Mouse (Mus musculus): ENCODE measurements around the gene Gm43517. TPM values are rescaled to one million over a fixed set of nuclear protein-coding genes. Genes with fewer than 3 reads are reported as not detected.

Gene Gm43517
- polyA plus RNA-seq, 1 experiment, result not detected

GRCm38 (mm10) chr12:49383521-49384133 lies 1.3 kb upstream of the Gm43517 start:
- DNase-seq, result no peak
- no peaks in the 10 kb centered on the region for H3K4me1 ChIP-seq (ENCODE audit: control insufficient read depth, insufficient read depth, low read length)
- TF ChIP-seq POLR2A (IDR thresholded peaks at IDR 0.05; ENCODE audit: borderline replicate concordance, extremely low read depth, low read depth, low read length) (no peak), CTCF (IDR thresholded peaks at IDR 0.05; ENCODE audit: insufficient read depth, low read length) (no peak)
- 2% methylated on average over 55 of the region's 67 CpGs for WGBS
- H3K4me3 ChIP-seq (replicated peaks; ENCODE audit: extremely low read depth, low read depth, low read length), result no peak overlapping the region

GRCm38 (mm10) chr12:49384295-49384875 lies 589 bp upstream of the Gm43517 start:
- no peak overlapping the region for H3K4me3 ChIP-seq (replicated peaks; ENCODE audit: extremely low read depth, low read depth, low read length)
- H3K4me1 ChIP-seq (ENCODE audit: control insufficient read depth, insufficient read depth, low read length), result no peaks in the 10 kb centered on the region
- TF ChIP-seq CTCF (IDR thresholded peaks at IDR 0.05; ENCODE audit: insufficient read depth, low read length) (no peak), POLR2A (IDR thresholded peaks at IDR 0.05; ENCODE audit: borderline replicate concordance, extremely low read depth, low read depth, low read length) (no peak)
- no peak for DNase-seq
- 3% methylated on average over 54 of the region's 66 CpGs for WGBS

GRCm38 (mm10) chr12:49385631-49385990 lies 637 bp downstream of the Gm43517 start:
- no peak for TF ChIP-seq POLR2A (IDR thresholded peaks at IDR 0.05; ENCODE audit: borderline replicate concordance, extremely low read depth, low read depth, low read length)
- no peak for TF ChIP-seq CTCF (IDR thresholded peaks at IDR 0.05; ENCODE audit: insufficient read depth, low read length)
- H3K4me3 ChIP-seq (replicated peaks; ENCODE audit: extremely low read depth, low read depth, low read length), result no peak overlapping the region

GRCm38 (mm10) chr12:49386081-49386805 lies 1.3 kb downstream of the Gm43517 start:
- no peak for DNase-seq
- H3K4me3 ChIP-seq (replicated peaks; ENCODE audit: extremely low read depth, low read depth, low read length), result no peak overlapping the region
- 19% methylated on average over 10 of the region's 10 CpGs for WGBS
- no peaks in the 10 kb centered on the region for H3K4me1 ChIP-seq (ENCODE audit: control insufficient read depth, insufficient read depth, low read length)
- TF ChIP-seq CTCF (IDR thresholded peaks at IDR 0.05; ENCODE audit: insufficient read depth, low read length) (no peak), POLR2A (IDR thresholded peaks at IDR 0.05; ENCODE audit: borderline replicate concordance, extremely low read depth, low read depth, low read length) (no peak)

More at GRCm38 (mm10) chr12:49385631-49385990, 637 bp downstream of the Gm43517 start:
- no peak for DNase-seq
- WGBS, result 6% methylated on average over 23 of the region's 23 CpGs
- H3K4me1 ChIP-seq (ENCODE audit: control insufficient read depth, insufficient read depth, low read length), result no peaks in the 10 kb centered on the region

GRCm38 (mm10) chr12:49387856-49388598 lies 3.1 kb downstream of the Gm43517 start:
- no peak for DNase-seq
- no peak overlapping the region for H3K4me3 ChIP-seq (replicated peaks; ENCODE audit: extremely low read depth, low read depth, low read length)
- TF ChIP-seq POLR2A (IDR thresholded peaks at IDR 0.05; ENCODE audit: borderline replicate concordance, extremely low read depth, low read depth, low read length) (no peak), CTCF (IDR thresholded peaks at IDR 0.05; ENCODE audit: insufficient read depth, low read length) (no peak)
- H3K4me1 ChIP-seq (ENCODE audit: control insufficient read depth, insufficient read depth, low read length), result no peaks in the 10 kb centered on the region
- 31% methylated on average over 2 of the region's 2 CpGs for WGBS

GRCm38 (mm10) chr12:49389666-49390065 lies 4.7 kb downstream of the Gm43517 start:
- Histone ChIP-seq H3K4me1 (ENCODE audit: control insufficient read depth, insufficient read depth, low read length) (no peaks in the 10 kb centered on the region), H3K4me3 (replicated peaks; ENCODE audit: extremely low read depth, low read depth, low read length) (no peak overlapping the region)
- WGBS, result 10% methylated on average over 5 of the region's 5 CpGs
- TF ChIP-seq CTCF (IDR thresholded peaks at IDR 0.05; ENCODE audit: insufficient read depth, low read length) (no peak), POLR2A (IDR thresholded peaks at IDR 0.05; ENCODE audit: borderline replicate concordance, extremely low read depth, low read depth, low read length) (no peak)
- DNase-seq, result no peak

GRCm38 (mm10) chr12:49390257-49390656 lies 5.3 kb downstream of the Gm43517 start:
- 11% methylated on average over 13 of the region's 13 CpGs for whole genome bisulfite sequencing
- H3K4me3 ChIP-seq (replicated peaks; ENCODE audit: extremely low read depth, low read depth, low read length), result no peak overlapping the region
- no peak for DNase-seq
- TF ChIP-seq CTCF (IDR thresholded peaks at IDR 0.05; ENCODE audit: insufficient read depth, low read length), result no peak
- TF ChIP-seq POLR2A (IDR thresholded peaks at IDR 0.05; ENCODE audit: borderline replicate concordance, extremely low read depth, low read depth, low read length), result no peak
- no peaks in the 10 kb centered on the region for H3K4me1 ChIP-seq (ENCODE audit: control insufficient read depth, insufficient read depth, low read length)

- WGBS, result 6% methylated on average over 9 of the region's 9 CpGs
- no peak for DNase-seq
- TF ChIP-seq POLR2A (IDR thresholded peaks at IDR 0.05; ENCODE audit: borderline replicate concordance, extremely low read depth, low read depth, low read length) (no peak), CTCF (IDR thresholded peaks at IDR 0.05; ENCODE audit: insufficient read depth, low read length) (no peak)
- H3K4me1 ChIP-seq (ENCODE audit: control insufficient read depth, insufficient read depth, low read length), result no peaks in the 10 kb centered on the region
- H3K4me3 ChIP-seq (replicated peaks; ENCODE audit: extremely low read depth, low read depth, low read length), result no peak overlapping the region
Observed at GRCm38 (mm10) chr12:49390926-49391304, 5.9 kb downstream of the Gm43517 start.

- H3K4me3 ChIP-seq (replicated peaks; ENCODE audit: extremely low read depth, low read depth, low read length), result no peak overlapping the region
- TF ChIP-seq CTCF (IDR thresholded peaks at IDR 0.05; ENCODE audit: insufficient read depth, low read length), result no peak
- TF ChIP-seq POLR2A (IDR thresholded peaks at IDR 0.05; ENCODE audit: borderline replicate concordance, extremely low read depth, low read depth, low read length), result no peak
- 3% methylated on average over 42 of the region's 42 CpGs for WGBS
- DNase-seq, result no peak
- H3K4me1 ChIP-seq (ENCODE audit: control insufficient read depth, insufficient read depth, low read length), result no peaks in the 10 kb centered on the region
Observed at GRCm38 (mm10) chr12:49391305-49392040, 6.5 kb downstream of the Gm43517 start.

All from lung, adult 2 months (tissue).